Mouse (Mus musculus): ENCODE data around the gene Hist1h1c. TPM values are rescaled to one million over a fixed set of nuclear protein-coding genes. Genes with fewer than 3 reads are reported as not detected.
A peak's percentile ranks its signal among the peaks of the same experiment; 100 is the strongest.
"Not testable (repeated sequence)": the region's sequence is repeated elsewhere in the genome, so short reads cannot be mapped to it uniquely, and the experiment has no call there.

Gene Hist1h1c
- polyA plus RNA-seq, 1 experiment from 2014 or later = 19.7 TPM

DNA sequence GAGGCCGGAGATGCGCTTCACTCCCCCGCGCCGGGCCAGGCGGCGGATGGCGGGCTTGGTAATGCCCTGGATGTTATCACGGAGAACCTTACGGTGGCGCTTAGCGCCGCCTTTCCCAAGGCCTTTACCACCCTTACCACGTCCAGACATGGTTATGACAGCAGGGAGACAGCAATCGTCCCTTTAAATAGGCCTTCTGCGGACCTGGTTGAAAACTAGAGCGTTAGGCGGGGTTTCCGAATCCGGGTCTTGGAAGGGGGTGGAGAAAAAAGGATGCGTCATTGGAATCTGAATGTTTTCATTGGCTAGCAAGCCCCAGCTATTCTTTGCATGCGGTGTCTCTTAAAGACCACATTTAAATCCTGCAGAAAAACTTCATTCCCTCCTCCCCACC lies 40.3 kb upstream of the Hist1h1c start, which contains the start of gene Hist1h4c:
Gene Hist1h4c (minus strand): TSS at position 155 of the 394 bp plus-strand sequence.
- no peaks in the 10 kb centered on the region for H3K4me1 ChIP-seq (ENCODE audit: control insufficient read depth, insufficient read depth, low read length)
- WGBS = 0% methylated on average over 22 of the region's 22 CpGs
- peak within 1 kb of the TSS; percentile 62 for H3K4me2 ChIP-seq (ENCODE audit: low read depth, low read length)
- H3K9ac ChIP-seq (replicated peaks; ENCODE audit: low read length) = peak within 1 kb of the TSS; percentile 68
- peak within 1 kb of the TSS; percentile 40 for H3K4me3 ChIP-seq (ENCODE audit: low read depth, low read length)
- ATAC-seq (replicated peaks; ENCODE audit: insufficient number of reproducible peaks, low FRiP score, low TSS enrichment, low read depth) (peak; percentile 98), DNase-seq (ENCODE audit: low spot score) (peak; percentile 99)
- H3K27ac ChIP-seq (replicated peaks; ENCODE audit: low read depth, low read length) = peak within 1 kb of the TSS; percentile 83
- no peaks in the 10 kb centered on the region for H3K9me3 ChIP-seq (replicated peaks; ENCODE audit: control insufficient read depth, low read length)
- H3K36me3 ChIP-seq (replicated peaks; ENCODE audit: control insufficient read depth, insufficient read depth, low read depth, low read length) = no peaks in the 10 kb centered on the region
- H3K27me3 ChIP-seq (ENCODE audit: control insufficient read depth, insufficient read depth, low read length) = no peaks in the 10 kb centered on the region

DNA sequence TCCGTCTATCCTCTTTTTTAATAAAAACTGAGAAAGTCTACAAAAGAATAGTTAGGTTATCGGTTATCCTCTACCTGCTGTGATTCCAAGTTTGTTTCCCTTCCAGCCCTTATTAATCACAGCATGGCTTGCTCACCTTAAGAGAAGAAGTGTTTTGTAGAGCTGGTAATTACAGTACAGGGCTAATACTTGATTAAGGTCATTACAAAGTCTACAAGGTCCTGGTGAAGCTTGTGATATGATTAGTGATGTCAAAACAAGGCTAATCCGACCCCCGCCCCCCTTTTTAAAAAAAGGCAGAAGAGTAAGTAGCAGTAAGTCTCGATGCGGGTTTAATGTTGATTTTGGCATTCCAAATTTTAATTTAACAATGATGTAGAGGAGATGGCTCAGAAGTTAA lies 39.6 kb upstream of the Hist1h1c start:
- Histone ChIP-seq H3K4me2 (ENCODE audit: low read depth, low read length) (no peak overlapping the region), H3K4me3 (ENCODE audit: low read depth, low read length) (no peak overlapping the region), H3K4me1 (ENCODE audit: control insufficient read depth, insufficient read depth, low read length) (no peaks in the 10 kb centered on the region), H3K27me3 (ENCODE audit: control insufficient read depth, insufficient read depth, low read length) (no peaks in the 10 kb centered on the region), H3K36me3 (replicated peaks; ENCODE audit: control insufficient read depth, insufficient read depth, low read depth, low read length) (no peaks in the 10 kb centered on the region), H3K9ac (replicated peaks; ENCODE audit: low read length) (no peak overlapping the region; the same call in 1 of the 2 replicates), H3K27ac (replicated peaks; ENCODE audit: low read depth, low read length) (peak overlapping the region; percentile 57; the same call in 1 of the 2 replicates), H3K9me3 (replicated peaks; ENCODE audit: control insufficient read depth, low read length) (no peaks in the 10 kb centered on the region)
- ATAC-seq (replicated peaks; ENCODE audit: insufficient number of reproducible peaks, low FRiP score, low TSS enrichment, low read depth) (no peak), DNase-seq (ENCODE audit: low spot score) (no peak)
- WGBS = 63% methylated on average over 6 of the region's 6 CpGs

DNA sequence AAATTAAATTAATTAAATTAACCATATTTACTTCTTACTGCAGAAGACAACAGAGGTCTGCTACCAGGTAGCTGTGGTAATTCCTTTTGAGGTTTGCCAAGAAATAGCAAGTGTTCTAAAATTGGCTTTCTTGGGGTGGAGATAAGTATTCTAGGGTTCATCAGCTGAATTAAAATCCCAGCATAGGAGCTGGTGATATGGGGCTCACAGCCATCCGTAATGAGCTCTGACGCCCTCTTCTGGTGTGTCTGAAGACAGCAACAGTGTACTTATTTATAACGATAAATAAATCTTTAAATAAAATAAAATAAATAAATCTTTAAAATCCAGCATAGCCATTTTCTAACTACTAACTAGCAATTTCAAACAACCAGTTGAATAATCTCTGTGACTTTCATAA lies 38.8 kb upstream of the Hist1h1c start:
- ATAC-seq (replicated peaks; ENCODE audit: insufficient number of reproducible peaks, low FRiP score, low TSS enrichment, low read depth) (no peak), DNase-seq (ENCODE audit: low spot score) (no peak)
- H3K27me3 ChIP-seq (ENCODE audit: control insufficient read depth, insufficient read depth, low read length) = no peaks in the 10 kb centered on the region
- WGBS = 63% methylated on average over 3 of the region's 3 CpGs
- H3K4me1 ChIP-seq (ENCODE audit: control insufficient read depth, insufficient read depth, low read length) = no peaks in the 10 kb centered on the region
- no peak overlapping the region for H3K9ac ChIP-seq (replicated peaks; ENCODE audit: low read length)
- H3K27ac ChIP-seq (replicated peaks; ENCODE audit: low read depth, low read length) = no peak overlapping the region
- H3K36me3 ChIP-seq (replicated peaks; ENCODE audit: control insufficient read depth, insufficient read depth, low read depth, low read length) = no peaks in the 10 kb centered on the region
- H3K4me2 ChIP-seq (ENCODE audit: low read depth, low read length) = no peak overlapping the region
- H3K4me3 ChIP-seq (ENCODE audit: low read depth, low read length) = no peak overlapping the region
- no peaks in the 10 kb centered on the region for H3K9me3 ChIP-seq (replicated peaks; ENCODE audit: control insufficient read depth, low read length)

DNA sequence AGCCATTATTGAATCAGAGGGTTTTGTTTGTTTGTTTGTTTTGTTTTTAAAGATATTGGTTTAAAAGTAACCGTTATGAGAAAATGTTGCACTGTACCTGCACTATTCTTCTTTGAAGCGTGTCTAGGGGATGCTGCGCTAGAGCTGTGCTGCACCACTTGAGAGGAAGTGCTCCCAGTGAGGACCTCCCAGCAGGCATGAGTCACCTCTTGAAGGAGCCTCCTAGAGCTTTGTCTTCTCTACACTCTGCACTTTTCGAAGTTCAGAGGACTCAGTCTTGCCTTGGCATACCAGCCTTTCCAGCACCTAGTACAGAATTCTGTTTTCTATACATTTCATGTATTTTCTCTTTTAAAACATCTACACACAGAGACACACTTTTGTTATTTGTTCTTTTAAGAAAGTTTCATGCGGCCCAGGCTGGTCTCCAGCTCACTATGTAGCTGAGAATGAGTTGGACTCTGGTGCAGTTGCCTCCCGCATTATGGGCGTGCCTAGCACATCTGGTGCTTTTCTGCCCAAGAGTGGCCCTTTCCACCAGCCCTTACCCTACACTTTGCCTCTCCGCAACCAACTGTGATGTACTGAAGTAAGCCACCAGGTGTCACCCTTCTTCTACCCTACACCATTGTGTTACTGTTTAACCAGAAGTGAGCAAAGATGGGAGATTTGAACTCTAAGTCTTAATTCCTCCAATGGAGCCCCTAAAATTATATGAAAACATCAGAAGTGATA lies 37.7 kb upstream of the Hist1h1c start:
- Histone ChIP-seq H3K9ac (replicated peaks; ENCODE audit: low read length) (no peak overlapping the region; the same call in 1 of the 2 replicates), H3K4me2 (ENCODE audit: low read depth, low read length) (no peak overlapping the region), H3K27ac (replicated peaks; ENCODE audit: low read depth, low read length) (no peak overlapping the region), H3K4me3 (ENCODE audit: low read depth, low read length) (no peak overlapping the region), H3K27me3 (ENCODE audit: control insufficient read depth, insufficient read depth, low read length) (no peaks in the 10 kb centered on the region), H3K36me3 (replicated peaks; ENCODE audit: control insufficient read depth, insufficient read depth, low read depth, low read length) (no peaks in the 10 kb centered on the region), H3K9me3 (replicated peaks; ENCODE audit: control insufficient read depth, low read length) (no peaks in the 10 kb centered on the region), H3K4me1 (ENCODE audit: control insufficient read depth, insufficient read depth, low read length) (no peaks in the 10 kb centered on the region)
- ATAC-seq (replicated peaks; ENCODE audit: insufficient number of reproducible peaks, low FRiP score, low TSS enrichment, low read depth) (peak; percentile 53; the same call in 1 of the 2 replicates), DNase-seq (ENCODE audit: low spot score) (peak; percentile 89)
- WGBS = 31% methylated on average over 8 of the region's 8 CpGs

DNA sequence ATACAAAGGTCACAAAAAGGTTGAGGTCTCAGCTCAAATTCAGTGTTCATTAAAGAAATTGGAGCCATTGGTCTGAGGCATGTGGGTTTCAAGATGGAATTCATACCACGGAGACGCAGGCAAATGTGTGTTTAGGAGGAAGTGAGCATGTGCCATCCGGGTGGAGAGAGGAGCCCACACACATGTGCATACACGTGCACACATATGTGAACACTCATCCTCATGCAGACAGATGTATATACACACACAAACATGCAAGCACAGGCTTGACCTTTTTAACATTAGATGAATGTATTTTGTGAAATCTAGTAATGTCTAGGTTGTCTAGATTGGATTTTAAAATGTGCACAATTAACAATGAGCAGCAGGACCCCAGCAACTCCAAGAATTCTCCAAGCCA lies 36.4 kb upstream of the Hist1h1c start:
- Histone ChIP-seq H3K4me3 (ENCODE audit: low read depth, low read length) (no peak overlapping the region), H3K27me3 (ENCODE audit: control insufficient read depth, insufficient read depth, low read length) (no peaks in the 10 kb centered on the region), H3K9me3 (replicated peaks; ENCODE audit: control insufficient read depth, low read length) (no peaks in the 10 kb centered on the region), H3K4me1 (ENCODE audit: control insufficient read depth, insufficient read depth, low read length) (no peaks in the 10 kb centered on the region), H3K4me2 (ENCODE audit: low read depth, low read length) (no peak overlapping the region), H3K27ac (replicated peaks; ENCODE audit: low read depth, low read length) (no peak overlapping the region), H3K9ac (replicated peaks; ENCODE audit: low read length) (no peak overlapping the region), H3K36me3 (replicated peaks; ENCODE audit: control insufficient read depth, insufficient read depth, low read depth, low read length) (no peaks in the 10 kb centered on the region)
- ATAC-seq (replicated peaks; ENCODE audit: insufficient number of reproducible peaks, low FRiP score, low TSS enrichment, low read depth) (no peak), DNase-seq (ENCODE audit: low spot score) (no peak)
- WGBS = 79% methylated on average over 4 of the region's 4 CpGs

DNA sequence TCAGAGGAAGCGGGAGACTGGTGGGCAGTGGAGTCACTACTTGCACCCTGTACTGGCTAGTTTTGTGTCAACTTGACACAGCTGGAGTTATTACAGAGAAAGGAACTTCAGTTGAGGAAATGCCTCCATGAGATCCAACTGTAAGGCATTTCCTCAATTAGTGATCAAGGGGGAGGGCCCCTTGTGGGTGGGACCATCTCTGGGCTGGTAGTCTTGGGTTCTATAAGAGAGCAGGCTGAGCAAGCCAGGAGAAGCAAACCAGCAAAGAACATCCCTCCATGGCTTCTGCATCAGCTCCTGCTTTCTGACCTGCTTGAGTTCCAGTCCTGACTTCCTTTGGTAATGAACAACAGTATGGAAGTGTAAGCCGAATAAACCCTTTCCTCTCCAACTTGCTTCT lies 35.8 kb upstream of the Hist1h1c start:
- H3K4me2 ChIP-seq (ENCODE audit: low read depth, low read length); H3K9me3 ChIP-seq (replicated peaks; ENCODE audit: control insufficient read depth, low read length); ATAC-seq (replicated peaks; ENCODE audit: insufficient number of reproducible peaks, low FRiP score, low TSS enrichment, low read depth); H3K27ac ChIP-seq (replicated peaks; ENCODE audit: low read depth, low read length); H3K27me3 ChIP-seq (ENCODE audit: control insufficient read depth, insufficient read depth, low read length); H3K36me3 ChIP-seq (replicated peaks; ENCODE audit: control insufficient read depth, insufficient read depth, low read depth, low read length); H3K9ac ChIP-seq (replicated peaks; ENCODE audit: low read length); H3K4me1 ChIP-seq (ENCODE audit: control insufficient read depth, insufficient read depth, low read length); DNase-seq (ENCODE audit: low spot score); H3K4me3 ChIP-seq (ENCODE audit: low read depth, low read length): not testable (repeated sequence)
- 89% methylated on average over 2 of the region's 2 CpGs for WGBS

DNA sequence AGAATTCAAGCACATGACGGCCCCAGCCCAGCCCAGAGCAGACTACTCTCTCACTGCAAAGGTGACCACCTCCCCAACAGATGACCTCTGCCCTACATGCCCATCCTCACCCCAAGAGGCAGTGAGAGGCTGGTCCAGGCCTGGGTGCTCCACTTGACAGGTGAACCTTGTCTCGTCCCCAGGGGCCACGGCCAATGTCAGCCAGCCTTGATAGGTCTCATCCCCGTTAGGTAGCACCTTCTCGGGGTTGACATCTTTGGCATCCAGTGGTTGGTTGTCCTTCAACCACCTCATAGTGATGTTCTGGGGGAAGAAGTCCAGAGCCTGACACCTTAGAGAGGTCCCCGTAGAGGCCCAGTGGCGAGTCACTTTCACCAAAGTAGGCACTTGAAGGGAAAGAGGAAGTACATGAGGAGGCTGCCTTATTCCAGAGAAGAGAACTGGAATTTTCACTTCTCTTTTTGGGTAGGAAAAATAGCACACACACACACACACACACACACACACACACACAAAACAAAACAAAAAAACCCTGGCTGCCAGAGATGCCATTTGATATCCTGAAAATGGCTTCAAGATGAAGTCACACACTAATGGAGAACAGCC lies 32.8 kb upstream of the Hist1h1c start:
- ATAC-seq (replicated peaks; ENCODE audit: insufficient number of reproducible peaks, low FRiP score, low TSS enrichment, low read depth) (no peak), DNase-seq (ENCODE audit: low spot score) (no peak)
- Histone ChIP-seq H3K36me3 (replicated peaks; ENCODE audit: control insufficient read depth, insufficient read depth, low read depth, low read length) (no peaks in the 10 kb centered on the region), H3K4me1 (ENCODE audit: control insufficient read depth, insufficient read depth, low read length) (no peaks in the 10 kb centered on the region; the same call in 1 of the 2 replicates), H3K4me2 (ENCODE audit: low read depth, low read length) (no peak overlapping the region), H3K27ac (replicated peaks; ENCODE audit: low read depth, low read length) (no peak overlapping the region), H3K27me3 (ENCODE audit: control insufficient read depth, insufficient read depth, low read length) (no peaks in the 10 kb centered on the region), H3K9me3 (replicated peaks; ENCODE audit: control insufficient read depth, low read length) (no peaks in the 10 kb centered on the region), H3K4me3 (ENCODE audit: low read depth, low read length) (no peak overlapping the region), H3K9ac (replicated peaks; ENCODE audit: low read length) (no peak overlapping the region)
- 91% methylated on average over 7 of the region's 7 CpGs for WGBS

DNA sequence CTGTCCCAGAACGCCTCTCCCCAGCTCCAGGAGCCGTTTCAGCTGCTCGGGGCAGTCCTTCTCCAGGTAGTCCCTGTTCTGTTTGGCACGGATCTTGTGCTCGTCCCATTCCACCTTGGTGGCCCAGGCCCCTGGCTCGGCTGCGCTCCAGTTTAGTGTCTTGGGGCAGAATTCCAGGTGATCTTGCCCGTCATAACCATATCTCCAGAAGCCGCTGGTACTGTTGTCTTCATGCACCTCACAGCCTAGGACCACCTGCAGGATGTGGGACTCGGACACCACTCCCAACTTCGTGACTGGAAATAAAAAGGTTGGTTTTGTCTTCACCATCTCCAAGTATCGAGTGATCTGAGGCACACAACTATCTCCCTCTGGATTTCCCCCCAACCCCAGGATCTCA lies 31.8 kb upstream of the Hist1h1c start:
- H3K4me3 ChIP-seq (ENCODE audit: low read depth, low read length) = no peak overlapping the region
- H3K9ac ChIP-seq (replicated peaks; ENCODE audit: low read length) = no peak overlapping the region
- no peak for DNase-seq (ENCODE audit: low spot score)
- WGBS = 95% methylated on average over 12 of the region's 12 CpGs
- H3K4me1 ChIP-seq (ENCODE audit: control insufficient read depth, insufficient read depth, low read length) = no peaks in the 10 kb centered on the region; the same call in 1 of the 2 replicates
- no peak overlapping the region for H3K4me2 ChIP-seq (ENCODE audit: low read depth, low read length)
- ATAC-seq (replicated peaks; ENCODE audit: insufficient number of reproducible peaks, low FRiP score, low TSS enrichment, low read depth) = no peak
- H3K36me3 ChIP-seq (replicated peaks; ENCODE audit: control insufficient read depth, insufficient read depth, low read depth, low read length) = no peaks in the 10 kb centered on the region
- no peaks in the 10 kb centered on the region for H3K27me3 ChIP-seq (ENCODE audit: control insufficient read depth, insufficient read depth, low read length)
- no peak overlapping the region for H3K27ac ChIP-seq (replicated peaks; ENCODE audit: low read depth, low read length)
- H3K9me3 ChIP-seq (replicated peaks; ENCODE audit: control insufficient read depth, low read length) = no peaks in the 10 kb centered on the region

Data from embryonic facial prominence, embryonic 11.5 days (tissue).